Mouse (Mus musculus): Measurements from ENCODE around the gene Lcmt2. TPM values are rescaled to one million over a fixed set of nuclear protein-coding genes. Genes with fewer than 3 reads are reported as not detected.

Lcmt2 gene
- polyA plus RNA-seq, 1 experiment from 2014 or later, result 16.8 TPM

DNA sequence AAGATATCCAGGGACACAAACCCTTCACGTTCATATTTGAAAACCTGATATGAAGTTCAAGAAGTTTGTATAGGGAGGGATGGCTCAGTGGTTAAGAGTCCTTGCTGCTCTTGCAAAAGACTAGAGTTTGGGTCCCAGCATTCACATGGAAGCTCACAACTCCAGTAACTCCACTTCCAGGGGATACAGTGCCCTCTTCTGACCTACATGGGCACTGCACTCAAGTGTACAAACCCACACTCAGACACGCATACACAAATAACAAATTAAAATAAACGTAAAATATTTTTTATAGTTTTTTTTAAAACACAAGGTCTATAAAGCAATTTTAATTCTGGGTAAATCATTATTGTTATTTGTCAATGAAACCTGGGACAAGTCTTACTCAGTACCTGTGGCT, 51.9 kb downstream of the Lcmt2 start:
- Histone ChIP-seq H3K4me3 (ENCODE audit: low read depth, low read length) (no peak overlapping the region), H3K9me3 (ENCODE audit: control insufficient read depth, low read length) (no peaks in the 10 kb centered on the region), H3K27me3 (replicated peaks; ENCODE audit: control insufficient read depth, insufficient read depth, low read length) (no peaks in the 10 kb centered on the region), H3K36me3 (ENCODE audit: control insufficient read depth, insufficient read depth, low read length) (no peaks in the 10 kb centered on the region), H3K4me1 (replicated peaks; ENCODE audit: control insufficient read depth, insufficient read depth, low read length) (no peaks in the 10 kb centered on the region), H3K9ac (ENCODE audit: low read depth, low read length) (no peak overlapping the region), H3K4me2 (no peak overlapping the region), H3K27ac (ENCODE audit: low read depth, low read length) (no peak overlapping the region)
- 85% methylated on average over 3 of the region's 3 CpGs for WGBS
- ATAC-seq (replicated peaks; ENCODE audit: low FRiP score) (no peak), DNase-seq (ENCODE audit: low spot score) (no peak)

DNA sequence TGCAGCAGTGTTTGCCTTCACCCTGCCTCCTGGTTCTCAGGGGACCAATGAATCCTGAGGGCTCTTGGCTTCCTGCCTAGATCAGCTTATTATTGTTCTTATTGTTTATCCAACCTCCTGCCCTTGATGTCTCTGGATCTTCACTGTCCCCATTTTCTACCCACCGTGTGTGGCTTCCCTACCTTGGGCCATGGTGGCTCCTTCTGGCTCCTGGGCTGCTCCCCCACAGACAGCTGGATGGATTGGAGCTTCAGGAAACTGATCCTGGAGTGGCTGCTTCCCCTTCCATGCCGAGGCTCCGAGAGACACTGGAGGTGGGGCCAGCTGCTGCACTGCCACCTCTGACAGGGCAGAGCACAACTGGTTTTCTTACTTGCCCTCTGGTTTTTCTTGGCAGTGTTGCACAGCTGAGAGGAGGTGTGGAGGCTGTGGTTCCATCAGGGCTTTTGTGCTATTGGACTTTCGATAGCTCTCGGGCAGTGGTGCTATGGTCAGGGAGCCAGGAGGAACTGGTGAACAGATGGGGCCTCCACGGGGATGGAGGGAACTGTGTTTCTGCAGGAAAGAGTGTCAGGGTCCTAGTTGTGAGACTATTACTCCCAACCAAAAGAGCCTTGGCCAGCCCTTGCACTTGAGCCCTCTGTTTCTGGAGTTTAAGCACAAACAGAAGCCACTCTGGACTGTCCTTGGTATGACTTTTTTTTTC, 54.8 kb downstream of the Lcmt2 start, which contains the start of gene Tgm5:
Tgm5 (minus strand) TSS at position 362 of the 706 bp plus-strand sequence.
- Histone ChIP-seq H3K4me3 (ENCODE audit: low read depth, low read length) (no peak within 1 kb of the TSS), H3K27me3 (replicated peaks; ENCODE audit: control insufficient read depth, insufficient read depth, low read length) (no peaks in the 10 kb centered on the region), H3K9me3 (ENCODE audit: control insufficient read depth, low read length) (no peaks in the 10 kb centered on the region), H3K4me1 (replicated peaks; ENCODE audit: control insufficient read depth, insufficient read depth, low read length) (no peaks in the 10 kb centered on the region), H3K4me2 (no peak within 1 kb of the TSS), H3K27ac (ENCODE audit: low read depth, low read length) (no peak within 1 kb of the TSS), H3K36me3 (ENCODE audit: control insufficient read depth, insufficient read depth, low read length) (no peaks in the 10 kb centered on the region), H3K9ac (ENCODE audit: low read depth, low read length) (no peak within 1 kb of the TSS)
- WGBS, result 44% methylated on average over 6 of the region's 6 CpGs
- DNase-seq (ENCODE audit: low spot score), result no peak
- no peak for ATAC-seq (replicated peaks; ENCODE audit: low FRiP score)

DNA sequence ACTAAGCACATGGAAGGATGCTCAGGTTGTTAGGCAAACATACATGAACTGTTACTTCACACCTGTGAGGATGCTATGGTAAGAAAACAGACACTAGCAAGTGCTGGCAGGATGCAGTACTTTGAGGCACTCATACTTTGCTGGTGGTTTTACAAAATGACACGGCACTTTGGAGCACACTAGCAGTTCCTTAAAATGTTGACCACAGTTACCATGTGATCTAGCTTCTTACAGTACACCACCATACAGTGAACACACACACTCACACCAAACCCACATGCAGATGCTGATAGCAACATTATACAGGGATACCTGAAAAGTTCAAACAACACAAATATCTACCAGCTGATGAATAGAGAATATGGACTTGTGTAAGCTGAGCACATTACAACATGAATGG, 57.8 kb downstream of the Lcmt2 start:
- Histone ChIP-seq H3K4me2 (no peak overlapping the region), H3K27me3 (replicated peaks; ENCODE audit: control insufficient read depth, insufficient read depth, low read length) (no peaks in the 10 kb centered on the region), H3K9me3 (ENCODE audit: control insufficient read depth, low read length) (no peaks in the 10 kb centered on the region), H3K36me3 (ENCODE audit: control insufficient read depth, insufficient read depth, low read length) (no peaks in the 10 kb centered on the region), H3K27ac (ENCODE audit: low read depth, low read length) (no peak overlapping the region), H3K4me1 (replicated peaks; ENCODE audit: control insufficient read depth, insufficient read depth, low read length) (no peaks in the 10 kb centered on the region), H3K4me3 (ENCODE audit: low read depth, low read length) (no peak overlapping the region), H3K9ac (ENCODE audit: low read depth, low read length) (no peak overlapping the region)
- WGBS, result 52% methylated on average over 1 of the region's 1 CpGs
- DNase-seq (ENCODE audit: low spot score) (no peak), ATAC-seq (replicated peaks; ENCODE audit: low FRiP score) (no peak)

Other genes with a start within 250 kb of the Lcmt2 start
- 22.3 and 23.4 TPM in 2 replicates for gene Ubr1, start 169.9 kb downstream of the Lcmt2 start, polyA plus RNA-seq (2014; fragmentation: Nextera tagmentation; extraction: Ambion mirVana)
- 3.0 and 3.7 TPM in 2 replicates for gene Tmem62, start 163.6 kb downstream of the Lcmt2 start, polyA plus RNA-seq (2014; fragmentation: Nextera tagmentation; extraction: Ambion mirVana)
- gene Ccndbp1, start 132.2 kb downstream of the Lcmt2 start, polyA plus RNA-seq (2014; fragmentation: Nextera tagmentation; extraction: Ambion mirVana), result 42.6 and 45.0 TPM in 2 replicates
- 61.3 and 70.2 TPM in 2 replicates for gene Epb42, start 103.6 kb downstream of the Lcmt2 start, polyA plus RNA-seq (2014; fragmentation: Nextera tagmentation; extraction: Ambion mirVana)
- 0.16 and 0.38 TPM in 2 replicates for gene Tgm5, start 54.8 kb downstream of the Lcmt2 start, polyA plus RNA-seq (2014; fragmentation: Nextera tagmentation; extraction: Ambion mirVana)
- gene Tgm7, start 30.9 kb downstream of the Lcmt2 start, polyA plus RNA-seq (2014; fragmentation: Nextera tagmentation; extraction: Ambion mirVana), result not detected in 2 replicates
- 17.8 and 18.5 TPM in 2 replicates for gene Adal, start 225 bp downstream of the Lcmt2 start, polyA plus RNA-seq (2014; fragmentation: Nextera tagmentation; extraction: Ambion mirVana)
- 50.4 and 51.0 TPM in 2 replicates for gene Tubgcp4, start 30.0 kb upstream of the Lcmt2 start, polyA plus RNA-seq (2014; fragmentation: Nextera tagmentation; extraction: Ambion mirVana)
- gene Zscan29, start 30.5 kb upstream of the Lcmt2 start, polyA plus RNA-seq (2014; fragmentation: Nextera tagmentation; extraction: Ambion mirVana), result 7.6 and 8.8 TPM in 2 replicates
- gene Trp53bp1, start 130.8 kb upstream of the Lcmt2 start, polyA plus RNA-seq (2014; fragmentation: Nextera tagmentation; extraction: Ambion mirVana), result 32.4 and 36.0 TPM in 2 replicates
- gene Map1a, start 148.9 kb upstream of the Lcmt2 start, polyA plus RNA-seq (2014; fragmentation: Nextera tagmentation; extraction: Ambion mirVana), result 1.5 and 2.1 TPM in 2 replicates
- gene Ppip5k1, start 214.7 kb upstream of the Lcmt2 start, polyA plus RNA-seq (2014; fragmentation: Nextera tagmentation; extraction: Ambion mirVana), result 9.6 and 10.1 TPM in 2 replicates
- gene Ckmt1, start 217.1 kb upstream of the Lcmt2 start, polyA plus RNA-seq (2014; fragmentation: Nextera tagmentation; extraction: Ambion mirVana), result 1.7 TPM in 2 replicates
- not detected in 2 replicates for gene Strc, start 246.5 kb upstream of the Lcmt2 start, polyA plus RNA-seq (2014; fragmentation: Nextera tagmentation; extraction: Ambion mirVana)